19 mouse cellular contexts compared by ENCODE assay signal in the genomic region with DNA sequence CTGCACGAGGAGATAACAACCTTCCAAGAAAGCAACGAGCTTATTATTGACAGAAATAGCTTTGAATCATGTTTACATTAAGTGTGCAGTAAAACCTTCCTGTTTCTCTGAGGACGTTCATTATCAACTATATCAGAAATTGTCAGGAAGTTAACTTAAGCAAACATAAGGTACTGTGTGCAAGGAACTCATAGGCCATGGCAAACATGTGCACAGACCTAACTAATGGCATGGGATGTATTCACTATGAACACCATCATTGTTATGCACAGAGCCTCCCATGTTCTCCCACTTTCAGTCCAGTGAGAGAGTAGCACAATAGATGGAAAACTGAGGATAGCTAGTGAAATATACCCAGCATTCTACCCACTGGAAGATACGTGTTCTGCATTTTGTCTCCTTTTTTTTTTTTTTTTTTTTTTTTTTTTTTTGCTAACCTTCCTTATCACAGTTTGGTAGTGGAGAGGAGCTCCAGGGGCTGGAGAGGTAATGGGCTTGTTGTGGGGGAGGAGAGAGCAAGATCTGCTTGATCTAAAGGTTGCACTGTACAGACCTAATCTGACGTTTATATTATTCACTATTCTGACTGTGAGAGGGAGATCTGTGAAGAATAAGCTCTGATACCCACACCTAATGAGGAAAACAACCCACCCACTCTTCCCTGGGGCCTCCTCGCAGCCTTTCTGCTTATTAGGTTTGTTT.
DNase-seq lines count a peak whose midpoint lies in the region; ATAC-seq and TF ChIP-seq lines count a peak whose summit lies in the region.
"Had no signal": no experiment of that assay in that cellular context is flagged by ENCODE, and none has a peak within 500 bp of the region (broad histone marks: within the 10 kb centered on the region; RNA-seq: fewer than 3 reads in every experiment).

No protein-coding gene starts in this region.

- dilution Hi-C loops in CH12.LX (cut with MboI; ENCODE audit: extremely low pct_ligation_motif_present, extremely low pct_unique_long_range_greater_than_20kb, low sequenced_read_pairs) = no loop called here

- no peak for TF ChIP-seq CTCF in liver, adult 2 months (IDR thresholded peaks at IDR 0.05; ENCODE audit: low read depth, low read length)
- no peak for TF ChIP-seq CTCF in CH12.LX (conservative IDR thresholded peaks at IDR 0.05 in 1 of 2, IDR thresholded peaks at IDR 0.05 in 1 of 2; ENCODE audit: low read depth in 2 of 2, low read length in 2 of 2)

- no peak overlapping the region for H3K9ac ChIP-seq in hindbrain, embryonic 14.5 days
- no peak overlapping the region for H3K9ac ChIP-seq in liver, adult 2 months (ENCODE audit: low read depth, low read length)
- no peak overlapping the region for H3K9ac ChIP-seq in liver, embryonic 12.5 days
- peak overlapping the region; percentile 93 for H3K9ac ChIP-seq in CH12.LX (ENCODE audit: insufficient read depth, low read depth)
- H3K9ac ChIP-seq in intestine, embryonic 16.5 days (ENCODE audit: low read depth, low read length) = no peak overlapping the region
- H3K9ac ChIP-seq: forebrain, embryonic 13.5 days had no signal

- no peaks in the 10 kb centered on the region; the same call in 1 of the 2 replicates for H3K4me1 ChIP-seq in hindbrain, embryonic 14.5 days (replicated peaks; ENCODE audit: control insufficient read depth, insufficient read depth, low read length)
- H3K4me1 ChIP-seq in hindbrain, embryonic 10.5 days (replicated peaks) = no peaks in the 10 kb centered on the region
- no peaks in the 10 kb centered on the region for H3K4me1 ChIP-seq in liver, adult 2 months (ENCODE audit: control insufficient read depth, insufficient read depth, low read length)
- H3K4me1 ChIP-seq in liver, embryonic 12.5 days = no peaks in the 10 kb centered on the region
- peaks cover 4 to 40% of the 10 kb centered on the region in 2 experiments; a peak in 3 of 4 replicates for H3K4me1 ChIP-seq in CH12.LX (ENCODE audit: control insufficient read depth in 1 of 2, insufficient read depth in 2 of 2)
- no peaks in the 10 kb centered on the region for H3K4me1 ChIP-seq in intestine, embryonic 16.5 days (ENCODE audit: control insufficient read depth, insufficient read depth, low read length)
- H3K4me1 ChIP-seq: embryonic facial prominence, embryonic 10.5 days; forebrain, embryonic 13.5 days had no signal

- no peak for TF ChIP-seq POLR2A in liver, adult 2 months (IDR thresholded peaks at IDR 0.05; ENCODE audit: extremely low read depth, insufficient read depth, low read length)
- no peak for TF ChIP-seq POLR2A in CH12.LX (IDR thresholded peaks at IDR 0.05; ENCODE audit: low read depth, low read length)

- TF ChIP-seq RAD21 in CH12.LX (IDR thresholded peaks at IDR 0.05; ENCODE audit: low read depth, low read length) = no peak

- in situ Hi-C loops in CH12.LX (cut with MboI; ENCODE audit: low pct_ligation_motif_present, low pct_unique_long_range_greater_than_20kb, low sequenced_read_pairs) = loop anchor here (5.0 kb wide), 1 partner anchor 34 kb away; no protein-coding TSS in a partner anchor

- WGBS in hindbrain, embryonic 14.5 days = 72% methylated on average over 6 of the region's 6 CpGs
- 81% methylated on average over 6 of the region's 6 CpGs for WGBS in hindbrain, embryonic 10.5 days
- 68% methylated on average over 6 of the region's 6 CpGs for WGBS in liver, adult 2 months
- 48% methylated on average over 6 of the region's 6 CpGs for WGBS in liver, embryonic 12.5 days (ENCODE audit: insufficient replicate concordance)
- 46% methylated on average over 6 of the region's 6 CpGs for WGBS in intestine, embryonic 16.5 days

- H3K27ac ChIP-seq in hindbrain, embryonic 14.5 days = no peak overlapping the region
- no peak overlapping the region for H3K27ac ChIP-seq in hindbrain, embryonic 10.5 days
- H3K27ac ChIP-seq in liver, adult 2 months (replicated peaks; ENCODE audit: insufficient read depth, low read depth, low read length) = no peak overlapping the region
- no peak overlapping the region for H3K27ac ChIP-seq in liver, embryonic 12.5 days
- no peak overlapping the region for H3K27ac ChIP-seq in CH12.LX (ENCODE audit: insufficient read depth, low read depth)
- no peak overlapping the region for H3K27ac ChIP-seq in intestine, embryonic 16.5 days (ENCODE audit: low read length)
- H3K27ac ChIP-seq: embryonic facial prominence, embryonic 10.5 days; forebrain, embryonic 13.5 days; gastrocnemius, adult 2 months had no signal

- no peak overlapping the region for H3K4me3 ChIP-seq in hindbrain, embryonic 14.5 days (replicated peaks; ENCODE audit: low read length)
- H3K4me3 ChIP-seq in hindbrain, embryonic 10.5 days = no peak overlapping the region
- no peak overlapping the region for H3K4me3 ChIP-seq in liver, adult 2 months (ENCODE audit: insufficient read depth, low read depth, low read length)
- no peak overlapping the region for H3K4me3 ChIP-seq in liver, embryonic 12.5 days
- peak overlapping the region; percentile 44 to 83 (median 66) for H3K4me3 ChIP-seq in CH12.LX (replicated peaks in 1 of 3; ENCODE audit: low read depth in 2 of 3, low read length in 2 of 3, poor library complexity in 1 of 3)
- no peak overlapping the region for H3K4me3 ChIP-seq in intestine, embryonic 16.5 days (ENCODE audit: low read length)
- H3K4me3 ChIP-seq: embryonic facial prominence, embryonic 10.5 days; forebrain, embryonic 13.5 days; gastrocnemius, adult 2 months had no signal

- DNase-seq in hindbrain, embryonic 14.5 days (ENCODE audit: low spot score) = no peak
- DNase-seq in hindbrain, embryonic 10.5 days (ENCODE audit: low spot score) = no peak
- DNase-seq in liver, adult 2 months (ENCODE audit: extremely low read depth, low read depth, low spot score) = peak; percentile 4
- DNase-seq in CH12.LX (ENCODE audit: extremely low read depth) = peak; percentile 15
- DNase-seq: adrenal gland, adult 8-10 months; adrenal gland, postnatal 36 days; cerebellum, adult 2 months; cerebellum, postnatal 10 days; gastrocnemius, adult 2 months; gastrocnemius, postnatal 25 days; heart, adult 11 months; heart, postnatal 10 days; heart, postnatal 4 days had no signal

- H3K4me2 ChIP-seq in hindbrain, embryonic 14.5 days (replicated peaks) = no peak overlapping the region
- H3K4me2 ChIP-seq in liver, embryonic 12.5 days = no peak overlapping the region
- H3K4me2 ChIP-seq in CH12.LX (ENCODE audit: insufficient read depth, low read depth, poor library complexity, severe bottlenecking) = peak overlapping the region; percentile 100
- H3K4me2 ChIP-seq in intestine, embryonic 16.5 days (ENCODE audit: low read depth, low read length) = no peak overlapping the region
- H3K4me2 ChIP-seq: forebrain, embryonic 13.5 days had no signal

- H3K9me3 ChIP-seq in hindbrain, embryonic 14.5 days (ENCODE audit: control insufficient read depth, low read length) = no peaks in the 10 kb centered on the region
- H3K9me3 ChIP-seq in hindbrain, embryonic 10.5 days = no peaks in the 10 kb centered on the region
- H3K9me3 ChIP-seq in liver, embryonic 12.5 days (replicated peaks) = no peaks in the 10 kb centered on the region
- no peaks in the 10 kb centered on the region for H3K9me3 ChIP-seq in CH12.LX (replicated peaks; ENCODE audit: low read length)
- no peaks in the 10 kb centered on the region for H3K9me3 ChIP-seq in intestine, embryonic 16.5 days (ENCODE audit: control insufficient read depth, low read length)
- H3K9me3 ChIP-seq: embryonic facial prominence, embryonic 10.5 days; forebrain, embryonic 13.5 days had no signal

- H3K27me3 ChIP-seq in hindbrain, embryonic 14.5 days (ENCODE audit: control insufficient read depth, insufficient read depth, low read length) = no peaks in the 10 kb centered on the region
- no peaks in the 10 kb centered on the region for H3K27me3 ChIP-seq in hindbrain, embryonic 10.5 days (ENCODE audit: insufficient read depth, poor library complexity, severe bottlenecking)
- H3K27me3 ChIP-seq in liver, adult 2 months (ENCODE audit: control insufficient read depth, insufficient read depth, low read length) = no peaks in the 10 kb centered on the region
- no peaks in the 10 kb centered on the region for H3K27me3 ChIP-seq in liver, embryonic 12.5 days (replicated peaks)
- H3K27me3 ChIP-seq in CH12.LX (replicated peaks) = no peaks in the 10 kb centered on the region
- no peaks in the 10 kb centered on the region for H3K27me3 ChIP-seq in intestine, embryonic 16.5 days (replicated peaks; ENCODE audit: control insufficient read depth, insufficient read depth, low read length)
- H3K27me3 ChIP-seq: forebrain, embryonic 13.5 days had no signal

- TF ChIP-seq EP300 in CH12.LX (IDR thresholded peaks at IDR 0.05; ENCODE audit: low read length) = no peak

- ATAC-seq in hindbrain, embryonic 14.5 days (ENCODE audit: low FRiP score) = peak; percentile 31; the same call in 1 of the 2 replicates
- no peak for ATAC-seq in liver, embryonic 12.5 days
- ATAC-seq in intestine, embryonic 16.5 days = peak; percentile 53
- ATAC-seq in megakaryocyte-erythroid progenitor cell, adult 5-6 weeks (replicated peaks; ENCODE audit: low FRiP score, low TSS enrichment, poor library complexity, severe bottlenecking) = no peak
- ATAC-seq: inflammation-experienced regulatory T-cells, adult 6 months had no signal

- H3K36me3 ChIP-seq in hindbrain, embryonic 14.5 days (replicated peaks; ENCODE audit: control insufficient read depth, insufficient read depth) = no peaks in the 10 kb centered on the region
- H3K36me3 ChIP-seq in hindbrain, embryonic 10.5 days = no peaks in the 10 kb centered on the region
- H3K36me3 ChIP-seq in liver, adult 2 months (ENCODE audit: control insufficient read depth, insufficient read depth, low read length) = no peaks in the 10 kb centered on the region
- H3K36me3 ChIP-seq in liver, embryonic 12.5 days = no peaks in the 10 kb centered on the region
- peaks cover 0 to 16% of the 10 kb centered on the region in 2 experiments for H3K36me3 ChIP-seq in CH12.LX (replicated peaks in 1 of 2; ENCODE audit: control insufficient read depth in 1 of 2, insufficient read depth in 1 of 2, low read length in 1 of 2)
- H3K36me3 ChIP-seq in intestine, embryonic 16.5 days (ENCODE audit: control insufficient read depth, insufficient read depth, low read length) = no peaks in the 10 kb centered on the region
- H3K36me3 ChIP-seq: embryonic facial prominence, embryonic 10.5 days had no signal

- no peaks in the 10 kb centered on the region for H3K79me2 ChIP-seq in liver, adult 2 months (ENCODE audit: control insufficient read depth, insufficient read depth, low read length)
- H3K79me2 ChIP-seq in CH12.LX (replicated peaks; ENCODE audit: control insufficient read depth, extremely low read depth, insufficient read depth, poor library complexity, severe bottlenecking) = peaks cover 28% of the 10 kb centered on the region

TF ChIP-seq in CH12.LX, 34 proteins besides CTCF, POLR2A, EP300 and RAD21 (continues in another document):
- no peak for TF ChIP-seq POLR2AphosphoS2 (IDR thresholded peaks at IDR 0.05; ENCODE audit: low read depth, low read length)
- no peak for TF ChIP-seq ETS1 (conservative IDR thresholded peaks at IDR 0.05; ENCODE audit: low read depth, low read length)
- TF ChIP-seq MEF2A (IDR thresholded peaks at IDR 0.05; ENCODE audit: borderline replicate concordance, low read depth, low read length) = no peak
- TF ChIP-seq GABPA (IDR thresholded peaks at IDR 0.05; ENCODE audit: insufficient replicate concordance, low read depth, low read length) = no peak
- TF ChIP-seq TCF12 (IDR thresholded peaks at IDR 0.05; ENCODE audit: low read depth, low read length) = no peak; the same call in 1 of the 2 replicates

Comparison
In these comparisons a context has a peak if more than half of its experiments do, and no peak if none do; other contexts are left out.
1. ATAC-seq: peak in hindbrain, embryonic 14.5 days (single experiment) and intestine, embryonic 16.5 days (single experiment); none in liver, embryonic 12.5 days (single experiment) and megakaryocyte-erythroid progenitor cell, adult 5-6 weeks (single experiment).
2. DNase-seq: peak in liver, adult 2 months (single experiment) and CH12.LX (single experiment); none in hindbrain, embryonic 14.5 days (single experiment) and hindbrain, embryonic 10.5 days (single experiment).
3. H3K4me3 ChIP-seq: peak in CH12.LX (3 of 3); none in hindbrain, embryonic 14.5 days (single experiment), hindbrain, embryonic 10.5 days (single experiment), liver, adult 2 months (single experiment), liver, embryonic 12.5 days (single experiment) and intestine, embryonic 16.5 days (single experiment).